Mouse (Mus musculus) lung, embryonic 15.5 days (tissue): ENCODE data around the gene Bag3. TPM values are rescaled to one million over a fixed set of nuclear protein-coding genes. Genes with fewer than 3 reads are reported as not detected.

Source experiments
- ATAC-seq: fragments of 200-750 bp; cut with Nextera tagmentation; 2 replicates; pipeline ENCODE4 v1.8.0; 2017; ENCODE audit warnings: moderate number of reproducible peaks, borderline replicate concordance; ENCODE audit not compliant: low FRiP score, low TSS enrichment; ENCODE audit errors: extremely low read depth
- H3K27ac ChIP-seq: fragments of 300-500 bp; sonication (generic); 2 replicates; pipeline ENCODE4 v1.5.1; 2015; ENCODE audit warnings: moderate library complexity, mild to moderate bottlenecking, inconsistent platforms
- H3K27me3 ChIP-seq: fragments of 300-500 bp; sonication (generic); 2 replicates; pipeline ENCODE4 v1.6.1; 2015; ENCODE audit warnings: inconsistent platforms
- H3K36me3 ChIP-seq: fragments of 300-500 bp; sonication (generic); 2 replicates; pipeline ENCODE4 v1.6.1; 2015; ENCODE audit warnings: inconsistent platforms
- H3K4me1 ChIP-seq: fragments of 300-500 bp; sonication (generic); 2 replicates; pipeline ENCODE4 v1.6.1; 2015; ENCODE audit warnings: inconsistent platforms
- H3K4me2 ChIP-seq: fragments of 300-500 bp; sonication (generic); 2 replicates; pipeline ENCODE4 v1.6.1; 2015; ENCODE audit warnings: inconsistent platforms, mild to moderate bottlenecking, moderate library complexity
- H3K4me3 ChIP-seq: fragments of 300-500 bp; sonication (generic); 2 replicates; pipeline ENCODE4 v1.5.1; 2015; ENCODE audit warnings: mild to moderate bottlenecking, inconsistent platforms
- H3K9ac ChIP-seq: fragments of 300-500 bp; sonication (generic); 2 replicates; pipeline ENCODE4 v1.6.1; 2015; ENCODE audit warnings: inconsistent platforms
- H3K9me3 ChIP-seq: fragments of 300-500 bp; sonication (generic); 2 replicates; pipeline ENCODE4 v1.6.1; 2016; ENCODE audit warnings: inconsistent platforms
- WGBS: fragments of 180-500 bp; shearing (Covaris S2); methylation state at CpG from one replicate; pipeline ENCODE4 v1.1.7; 2015; 5-methylcytosine and 5-hydroxymethylcytosine counted together
- polyA plus RNA-seq: library from polyadenylated mRNA; unstranded; fragments of >200 nt; fragmentation: Nextera tagmentation; extraction: Ambion mirVana; gene quantifications from 2 replicates; pipeline ENCODE4 v1.2.1, GENCODE M21; 2015

Bag3 gene
- polyA plus RNA-seq, 1 experiment from 2014 or later = 18.4 TPM

- Histone ChIP-seq H3K9me3 (no peaks in the 10 kb centered on the region), H3K36me3 (no peaks in the 10 kb centered on the region), H3K9ac (no peak overlapping the region), H3K27ac (no peak overlapping the region), H3K27me3 (no peaks in the 10 kb centered on the region), H3K4me2 (no peak overlapping the region), H3K4me3 (no peak overlapping the region), H3K4me1 (no peaks in the 10 kb centered on the region)
- WGBS = 54% methylated on average over 4 of the region's 4 CpGs
- ATAC-seq = no peak
Observed at GRCm38 (mm10) chr7:128572030-128572429, 48.6 kb downstream of the Bag3 start.

- Histone ChIP-seq H3K4me3 (no peak overlapping the region), H3K9me3 (no peaks in the 10 kb centered on the region), H3K27ac (no peak overlapping the region), H3K4me2 (no peak overlapping the region), H3K4me1 (no peaks in the 10 kb centered on the region), H3K9ac (no peak overlapping the region), H3K36me3 (no peaks in the 10 kb centered on the region), H3K27me3 (no peaks in the 10 kb centered on the region)
- WGBS = 84% methylated on average over 5 of the region's 5 CpGs
- ATAC-seq = no peak
Observed at GRCm38 (mm10) chr7:128575211-128575610, 51.8 kb downstream of the Bag3 start.

GRCm38 (mm10) chr7:128575794-128576193, 52.4 kb downstream of the Bag3 start:
- H3K36me3 ChIP-seq = no peaks in the 10 kb centered on the region
- no peak for ATAC-seq
- WGBS = 38% methylated on average over 2 of the region's 2 CpGs

GRCm38 (mm10) chr7:128577607-128578006, 54.2 kb downstream of the Bag3 start:
- Histone ChIP-seq H3K36me3 (no peaks in the 10 kb centered on the region), H3K9ac (no peak overlapping the region), H3K9me3 (no peaks in the 10 kb centered on the region), H3K4me2 (no peak overlapping the region), H3K4me1 (peaks cover 7% of the 10 kb centered on the region), H3K4me3 (no peak overlapping the region), H3K27me3 (no peaks in the 10 kb centered on the region), H3K27ac (no peak overlapping the region)
- no peak for ATAC-seq
- WGBS = 46% methylated on average over 1 of the region's 1 CpGs

More at GRCm38 (mm10) chr7:128575794-128576193, 52.4 kb downstream of the Bag3 start:
- Histone ChIP-seq H3K4me2 (no peak overlapping the region), H3K27ac (no peak overlapping the region), H3K4me3 (no peak overlapping the region), H3K9ac (no peak overlapping the region), H3K9me3 (no peaks in the 10 kb centered on the region), H3K4me1 (no peaks in the 10 kb centered on the region), H3K27me3 (no peaks in the 10 kb centered on the region)

- Histone ChIP-seq H3K27ac (no peak overlapping the region), H3K9me3 (no peaks in the 10 kb centered on the region), H3K36me3 (no peaks in the 10 kb centered on the region), H3K4me1 (peaks cover 12% of the 10 kb centered on the region), H3K4me3 (no peak overlapping the region), H3K4me2 (no peak overlapping the region), H3K9ac (no peak overlapping the region), H3K27me3 (no peaks in the 10 kb centered on the region)
- ATAC-seq = no peak
- WGBS = 79% methylated on average over 10 of the region's 10 CpGs
Observed at GRCm38 (mm10) chr7:128578199-128578945, 55.0 kb downstream of the Bag3 start.

GRCm38 (mm10) chr7:128579381-128579780, 56.0 kb downstream of the Bag3 start:
- no peaks in the 10 kb centered on the region for H3K36me3 ChIP-seq
- H3K27ac ChIP-seq = no peak overlapping the region
- H3K4me2 ChIP-seq = no peak overlapping the region
- H3K9me3 ChIP-seq = no peaks in the 10 kb centered on the region
- 69% methylated on average over 2 of the region's 2 CpGs for WGBS
- no peak overlapping the region for H3K4me3 ChIP-seq
- no peaks in the 10 kb centered on the region for H3K27me3 ChIP-seq
- no peak for ATAC-seq
- H3K4me1 ChIP-seq = peaks cover 12% of the 10 kb centered on the region
- H3K9ac ChIP-seq = no peak overlapping the region

GRCm38 (mm10) chr7:128580318-128580717, 56.9 kb downstream of the Bag3 start:
- Histone ChIP-seq H3K4me2 (no peak overlapping the region), H3K36me3 (no peaks in the 10 kb centered on the region), H3K9me3 (no peaks in the 10 kb centered on the region), H3K9ac (no peak overlapping the region), H3K27me3 (no peaks in the 10 kb centered on the region), H3K27ac (no peak overlapping the region), H3K4me3 (no peak overlapping the region), H3K4me1 (peaks cover 12% of the 10 kb centered on the region)
- WGBS = 85% methylated on average over 6 of the region's 6 CpGs
- no peak for ATAC-seq

- H3K36me3 ChIP-seq = no peaks in the 10 kb centered on the region
- no peak overlapping the region for H3K4me2 ChIP-seq
- no peaks in the 10 kb centered on the region for H3K27me3 ChIP-seq
- ATAC-seq = peak; percentile 49; the same call in 1 of the 2 replicates
- no peak overlapping the region for H3K9ac ChIP-seq
- 65% methylated on average over 15 of the region's 15 CpGs for WGBS
- H3K9me3 ChIP-seq = no peaks in the 10 kb centered on the region
- H3K27ac ChIP-seq = no peak overlapping the region
- no peak overlapping the region for H3K4me3 ChIP-seq
- peaks cover 12% of the 10 kb centered on the region for H3K4me1 ChIP-seq
Observed at GRCm38 (mm10) chr7:128581864-128582484, 58.6 kb downstream of the Bag3 start.

- WGBS = 75% methylated on average over 6 of the region's 6 CpGs
- no peak overlapping the region for H3K27ac ChIP-seq
- no peak for ATAC-seq
Observed at GRCm38 (mm10) chr7:128583213-128583948, 60.0 kb downstream of the Bag3 start.

GRCm38 (mm10) chr7:128587334-128587933, 64.0 kb downstream of the Bag3 start:
- no peak for ATAC-seq
- WGBS = 41% methylated on average over 4 of the region's 4 CpGs
- Histone ChIP-seq H3K27me3 (no peaks in the 10 kb centered on the region), H3K4me2 (no peak overlapping the region), H3K9me3 (no peaks in the 10 kb centered on the region), H3K4me1 (peaks cover 20% of the 10 kb centered on the region), H3K36me3 (no peaks in the 10 kb centered on the region), H3K27ac (no peak overlapping the region), H3K9ac (no peak overlapping the region), H3K4me3 (no peak overlapping the region)

More at GRCm38 (mm10) chr7:128583213-128583948, 60.0 kb downstream of the Bag3 start:
- H3K4me2 ChIP-seq = no peak overlapping the region
- H3K9ac ChIP-seq = no peak overlapping the region
- H3K4me1 ChIP-seq = peaks cover 15% of the 10 kb centered on the region
- no peaks in the 10 kb centered on the region for H3K27me3 ChIP-seq
- no peaks in the 10 kb centered on the region for H3K9me3 ChIP-seq
- no peak overlapping the region for H3K4me3 ChIP-seq
- no peaks in the 10 kb centered on the region for H3K36me3 ChIP-seq

GRCm38 (mm10) chr7:128591345-128592084, 68.1 kb downstream of the Bag3 start:
- Histone ChIP-seq H3K9me3 (no peaks in the 10 kb centered on the region), H3K4me2 (peak overlapping the region; percentile 49; the same call in 1 of the 2 replicates), H3K36me3 (no peaks in the 10 kb centered on the region), H3K4me1 (peaks cover 23% of the 10 kb centered on the region), H3K27me3 (no peaks in the 10 kb centered on the region), H3K27ac (peak overlapping the region; percentile 46), H3K9ac (no peak overlapping the region), H3K4me3 (no peak overlapping the region)
- 10% methylated on average over 9 of the region's 9 CpGs for WGBS
- peak; percentile 8; the same call in 1 of the 2 replicates for ATAC-seq
